Mouse (Mus musculus): Measurements from ENCODE around the gene Uqcr10.

DNA sequence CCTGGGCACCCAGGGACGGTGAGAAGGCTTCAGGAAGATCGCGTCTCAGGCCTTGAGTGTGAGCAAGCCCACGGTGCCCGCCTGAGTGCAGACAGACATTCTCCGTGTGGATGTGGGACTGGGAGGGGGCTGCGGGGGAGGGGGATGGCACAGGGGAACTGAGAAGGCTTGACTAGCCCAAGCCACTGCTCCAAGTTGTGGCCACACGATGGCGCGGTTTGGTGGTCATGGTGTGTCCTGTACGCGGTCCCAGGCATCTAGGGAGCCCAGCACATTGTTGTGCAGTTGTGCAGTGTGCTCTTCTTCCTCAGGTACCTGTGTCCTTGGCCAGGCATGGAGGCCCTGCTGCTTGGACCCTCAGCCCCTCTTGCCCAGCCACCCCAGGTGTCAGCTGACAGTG is 30.0 kb upstream of the Uqcr10 start:
- TF ChIP-seq CTCF (IDR thresholded peaks at IDR 0.05; ENCODE audit: insufficient read depth, low read depth, low read length) (no peak), POLR2A (IDR thresholded peaks at IDR 0.05; ENCODE audit: insufficient read depth, low read depth, low read length) (no peak)

Data from olfactory bulb, adult 2 months (tissue).